Mouse (Mus musculus): ENCODE data around the gene Scn8a. TPM values are rescaled to one million over a fixed set of nuclear protein-coding genes. Genes with fewer than 3 reads are reported as not detected.

Scn8a gene
- polyA plus RNA-seq, 1 experiment from 2014 or later, result 1.3 TPM

DNA sequence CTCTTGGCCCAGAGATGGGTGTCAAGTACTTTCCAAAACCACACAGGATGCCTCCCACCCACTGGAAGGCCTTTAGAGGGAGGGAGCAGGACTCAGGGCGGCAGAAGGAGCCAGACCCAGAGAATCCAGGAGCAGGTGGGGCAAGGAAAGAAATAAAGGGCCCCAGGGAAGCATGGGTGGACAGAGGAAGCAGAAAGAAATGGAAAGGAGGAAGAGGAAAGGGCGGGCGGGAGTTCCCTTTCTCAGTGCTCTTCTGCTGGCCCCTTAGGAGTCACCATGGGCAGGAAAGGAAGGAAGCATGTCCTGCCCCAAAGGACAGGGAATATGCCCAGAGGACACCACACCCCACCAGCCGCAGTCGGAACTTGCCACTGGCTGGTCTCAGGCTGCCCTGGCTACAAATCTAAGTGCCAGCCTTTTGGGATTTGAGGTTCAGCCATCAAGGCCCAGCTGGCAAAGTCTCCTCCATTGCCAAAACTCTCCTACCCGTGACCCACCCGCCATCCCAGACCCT is 211.4 kb downstream of the Scn8a start:
- WGBS, result 78% methylated on average over 7 of the region's 7 CpGs
- no peak for DNase-seq
- Histone ChIP-seq H3K9ac (no peak overlapping the region), H3K4me2 (no peak overlapping the region), H3K4me3 (ENCODE audit: low read depth, low read length) (no peak overlapping the region), H3K27me3 (ENCODE audit: insufficient read depth, low read length) (0 out of 2 replicates have a peak, but pooled peaks cover 15% of the 10 kb centered on the region), H3K27ac (ENCODE audit: low read depth) (no peak overlapping the region), H3K36me3 (ENCODE audit: insufficient read depth) (no peaks in the 10 kb centered on the region), H3K4me1 (ENCODE audit: insufficient read depth) (peaks cover 15% of the 10 kb centered on the region; the same call in 1 of the 2 replicates), H3K9me3 (ENCODE audit: low read depth, low read length) (no peaks in the 10 kb centered on the region)
- ATAC-seq (ENCODE audit: insufficient read depth), result no peak
- no peak for TF ChIP-seq CTCF (IDR thresholded peaks at IDR 0.05; ENCODE audit: low read depth)

GRCm38 (mm10) chr15:101082236-101082635 is 212.6 kb downstream of the Scn8a start:
- H3K4me1 ChIP-seq (ENCODE audit: insufficient read depth), result peaks cover 8% of the 10 kb centered on the region; the same call in 1 of the 2 replicates
- 45% methylated on average over 4 of the region's 4 CpGs for WGBS

DNA sequence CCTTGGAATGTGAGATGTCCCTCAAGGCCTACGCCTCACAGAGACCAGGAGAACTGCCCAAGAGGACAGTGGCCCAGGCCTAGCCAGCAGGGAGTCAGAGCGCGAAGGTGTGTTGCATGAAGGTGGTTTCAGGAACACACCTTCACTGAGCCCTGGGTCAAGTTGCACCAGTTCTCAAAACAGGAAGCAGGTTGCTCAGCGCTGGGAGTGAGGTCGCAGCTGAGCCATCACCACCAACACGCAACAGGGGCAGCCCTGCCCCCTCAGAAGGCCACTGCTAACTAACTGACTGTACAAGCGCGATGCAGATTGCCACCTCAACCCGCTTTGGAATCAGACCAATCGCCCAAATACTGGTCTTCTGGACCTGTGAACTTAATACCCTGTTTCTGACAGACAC is 214.8 kb downstream of the Scn8a start:
- Histone ChIP-seq H3K4me1 (ENCODE audit: insufficient read depth) (peaks cover 8% of the 10 kb centered on the region; the same call in 1 of the 2 replicates), H3K9me3 (ENCODE audit: low read depth, low read length) (no peaks in the 10 kb centered on the region), H3K4me2 (no peak overlapping the region), H3K27me3 (ENCODE audit: insufficient read depth, low read length) (no peaks in the 10 kb centered on the region), H3K4me3 (ENCODE audit: low read depth, low read length) (no peak overlapping the region), H3K27ac (ENCODE audit: low read depth) (no peak overlapping the region), H3K36me3 (ENCODE audit: insufficient read depth) (no peaks in the 10 kb centered on the region), H3K9ac (no peak overlapping the region)
- no peak for TF ChIP-seq CTCF (IDR thresholded peaks at IDR 0.05; ENCODE audit: low read depth)
- ATAC-seq (ENCODE audit: insufficient read depth) (no peak), DNase-seq (no peak)
- 62% methylated on average over 10 of the region's 10 CpGs for WGBS

More at GRCm38 (mm10) chr15:101082236-101082635, 212.6 kb downstream of the Scn8a start:
- Histone ChIP-seq H3K4me3 (ENCODE audit: low read depth, low read length) (no peak overlapping the region), H3K36me3 (ENCODE audit: insufficient read depth) (no peaks in the 10 kb centered on the region), H3K4me2 (no peak overlapping the region), H3K27ac (ENCODE audit: low read depth) (no peak overlapping the region), H3K9ac (no peak overlapping the region), H3K27me3 (ENCODE audit: insufficient read depth, low read length) (0 out of 2 replicates have a peak, but pooled peaks cover 6% of the 10 kb centered on the region), H3K9me3 (ENCODE audit: low read depth, low read length) (no peaks in the 10 kb centered on the region)
- ATAC-seq (ENCODE audit: insufficient read depth) (no peak), DNase-seq (peak; percentile 26)
- no peak for TF ChIP-seq CTCF (IDR thresholded peaks at IDR 0.05; ENCODE audit: low read depth)

DNA sequence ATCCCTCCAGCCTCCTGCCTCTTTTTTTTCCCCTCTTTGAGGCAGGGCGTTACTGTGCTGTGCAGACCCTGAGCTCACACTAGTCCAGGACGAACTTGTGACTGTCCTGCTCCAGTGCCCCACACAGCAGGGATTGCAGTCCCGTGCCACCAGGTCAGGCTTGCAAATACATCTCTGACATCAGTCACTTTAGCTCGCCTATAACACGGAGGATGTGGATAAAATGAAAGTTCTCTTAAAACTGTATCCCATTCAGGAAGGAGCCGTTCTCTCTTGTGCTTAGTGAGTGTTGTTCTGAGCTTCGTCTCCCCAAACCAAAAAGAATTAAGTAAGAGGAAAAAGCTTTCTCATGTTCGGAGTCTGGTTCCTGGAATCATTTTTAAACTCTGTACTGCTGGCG is 216.8 kb downstream of the Scn8a start:
- H3K4me3 ChIP-seq (ENCODE audit: low read depth, low read length), result no peak overlapping the region
- no peak overlapping the region for H3K4me2 ChIP-seq
- TF ChIP-seq CTCF (IDR thresholded peaks at IDR 0.05; ENCODE audit: low read depth), result no peak
- no peak overlapping the region; the same call in 1 of the 2 replicates for H3K9ac ChIP-seq
- H3K4me1 ChIP-seq (ENCODE audit: insufficient read depth), result peaks cover 8% of the 10 kb centered on the region; the same call in 1 of the 2 replicates
- no peaks in the 10 kb centered on the region for H3K27me3 ChIP-seq (ENCODE audit: insufficient read depth, low read length)
- no peak overlapping the region for H3K27ac ChIP-seq (ENCODE audit: low read depth)
- no peak for ATAC-seq (ENCODE audit: insufficient read depth)
- 59% methylated on average over 9 of the region's 9 CpGs for WGBS
- H3K9me3 ChIP-seq (ENCODE audit: low read depth, low read length), result no peaks in the 10 kb centered on the region
- no peaks in the 10 kb centered on the region for H3K36me3 ChIP-seq (ENCODE audit: insufficient read depth)
- no peak for DNase-seq

- TF ChIP-seq CTCF (IDR thresholded peaks at IDR 0.05; ENCODE audit: low read depth), result no peak
- Histone ChIP-seq H3K27ac (ENCODE audit: low read depth) (no peak overlapping the region), H3K4me1 (ENCODE audit: insufficient read depth) (peaks cover 5% of the 10 kb centered on the region; the same call in 1 of the 2 replicates), H3K4me3 (ENCODE audit: low read depth, low read length) (no peak overlapping the region), H3K27me3 (ENCODE audit: insufficient read depth, low read length) (0 out of 2 replicates have a peak, but pooled peaks cover 2% of the 10 kb centered on the region), H3K9ac (no peak overlapping the region; the same call in 1 of the 2 replicates), H3K9me3 (ENCODE audit: low read depth, low read length) (no peaks in the 10 kb centered on the region), H3K36me3 (ENCODE audit: insufficient read depth) (no peaks in the 10 kb centered on the region), H3K4me2 (no peak overlapping the region)
- DNase-seq (no peak), ATAC-seq (ENCODE audit: insufficient read depth) (no peak)
- WGBS, result 61% methylated on average over 3 of the region's 3 CpGs
Observed at GRCm38 (mm10) chr15:101086956-101087355, 217.3 kb downstream of the Scn8a start.

DNA sequence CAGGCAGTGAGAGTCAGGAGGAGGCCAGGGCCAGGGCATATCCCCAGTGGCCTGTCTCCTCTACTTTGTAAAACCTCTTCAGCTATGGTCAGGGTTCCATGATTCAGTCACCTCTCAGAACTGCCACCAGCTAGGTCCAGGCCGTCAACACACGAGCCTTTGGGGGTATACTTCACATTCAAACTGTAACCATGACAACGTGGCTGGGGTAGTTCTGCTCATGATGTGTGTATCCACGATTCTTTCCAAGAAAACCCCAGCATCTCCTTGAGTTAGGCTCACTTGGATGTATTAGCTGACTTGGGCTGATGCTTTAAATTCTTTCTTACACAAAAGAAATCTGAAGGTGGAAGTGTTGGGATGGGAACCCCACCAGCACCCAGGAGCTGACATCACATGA is 218.6 kb downstream of the Scn8a start:
- TF ChIP-seq CTCF (IDR thresholded peaks at IDR 0.05; ENCODE audit: low read depth), result no peak

GRCm38 (mm10) chr15:101091551-101091950 is 221.9 kb downstream of the Scn8a start:
- Histone ChIP-seq H3K27me3 (ENCODE audit: insufficient read depth, low read length) (0 out of 2 replicates have a peak, but pooled peaks cover 3% of the 10 kb centered on the region), H3K9me3 (ENCODE audit: low read depth, low read length) (no peaks in the 10 kb centered on the region), H3K27ac (ENCODE audit: low read depth) (no peak overlapping the region), H3K36me3 (ENCODE audit: insufficient read depth) (no peaks in the 10 kb centered on the region), H3K4me1 (ENCODE audit: insufficient read depth) (no peaks in the 10 kb centered on the region), H3K4me3 (ENCODE audit: low read depth, low read length) (no peak overlapping the region), H3K9ac (no peak overlapping the region), H3K4me2 (no peak overlapping the region)
- ATAC-seq (ENCODE audit: insufficient read depth), result no peak
- no peak for TF ChIP-seq CTCF (IDR thresholded peaks at IDR 0.05; ENCODE audit: low read depth)
- DNase-seq, result no peak
- WGBS, result 88% methylated on average over 8 of the region's 8 CpGs

More for the DNA sequence above, 218.6 kb downstream of the Scn8a start:
- no peak overlapping the region for H3K27ac ChIP-seq (ENCODE audit: low read depth)
- no peaks in the 10 kb centered on the region for H3K9me3 ChIP-seq (ENCODE audit: low read depth, low read length)
- ATAC-seq (ENCODE audit: insufficient read depth), result no peak
- 47% methylated on average over 4 of the region's 4 CpGs for WGBS
- H3K27me3 ChIP-seq (ENCODE audit: insufficient read depth, low read length), result 0 out of 2 replicates have a peak, but pooled peaks cover 3% of the 10 kb centered on the region
- no peak for DNase-seq
- H3K4me2 ChIP-seq, result no peak overlapping the region
- no peak overlapping the region for H3K4me3 ChIP-seq (ENCODE audit: low read depth, low read length)
- no peaks in the 10 kb centered on the region for H3K4me1 ChIP-seq (ENCODE audit: insufficient read depth)
- H3K9ac ChIP-seq, result no peak overlapping the region
- H3K36me3 ChIP-seq (ENCODE audit: insufficient read depth), result no peaks in the 10 kb centered on the region
